ENCODE assay signal across 1 mouse cellular context in the genomic region with DNA sequence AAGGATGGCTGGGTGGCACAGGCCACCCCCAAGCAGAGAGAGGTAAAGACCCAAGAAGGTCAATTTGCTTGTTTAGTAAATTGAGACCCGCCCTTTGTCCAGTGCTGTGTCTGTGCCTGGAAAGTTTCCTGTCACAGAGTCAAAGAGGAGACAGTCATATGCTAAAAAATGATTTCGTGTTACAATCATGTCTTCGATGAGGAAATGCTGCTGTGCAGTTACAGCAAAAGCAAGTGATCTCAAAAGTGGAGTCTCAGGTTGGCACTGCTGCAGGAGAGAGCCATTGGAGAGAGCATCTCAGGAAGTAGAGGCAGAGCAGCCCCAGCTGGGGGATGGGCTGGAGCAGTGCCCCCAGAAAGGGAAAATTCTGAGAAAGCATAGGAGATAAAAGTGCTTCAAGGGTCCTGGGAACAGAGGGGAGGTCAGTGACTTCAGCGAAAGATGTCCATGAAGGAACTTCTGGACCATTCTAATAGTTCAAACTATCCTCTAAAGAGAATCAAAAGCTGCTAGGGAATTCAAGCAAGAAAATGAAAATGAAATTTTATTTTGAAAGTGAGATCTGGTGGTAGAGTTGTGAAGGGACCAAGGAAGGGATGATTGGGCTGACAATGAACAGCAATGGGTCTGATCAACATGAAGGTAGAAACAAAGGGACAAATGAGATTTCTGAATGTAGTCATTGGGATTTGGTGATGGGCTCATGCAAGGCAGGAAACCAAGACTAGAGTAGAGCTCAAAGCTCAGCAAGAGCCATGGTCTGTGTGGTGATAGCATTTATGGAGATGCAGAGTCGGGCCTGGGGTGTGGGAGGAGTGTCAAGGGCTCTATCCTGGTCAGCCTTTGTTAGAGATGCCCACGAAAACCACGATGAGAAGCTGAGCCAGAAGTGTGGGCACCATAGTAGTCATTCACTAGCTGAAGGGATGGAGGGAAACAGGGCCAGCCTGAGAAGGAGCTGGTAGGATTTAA.
TF ChIP-seq lines count a peak whose summit lies in the region.

No protein-coding gene starts in this region.

TF ChIP-seq in CH12.LX, 34 proteins besides CTCF, POLR2A, EP300 and RAD21:
- no peak for TF ChIP-seq NELFE (IDR thresholded peaks at IDR 0.05; ENCODE audit: low read depth, low read length)
- TF ChIP-seq SIN3A (IDR thresholded peaks at IDR 0.05; ENCODE audit: low read length), result peak; percentile 62; the same call in 1 of the 2 replicates
- TF ChIP-seq ELF1 (IDR thresholded peaks at IDR 0.05; ENCODE audit: low read depth, low read length), result 0 out of 2 replicates have a peak, but pooled peaks have one; percentile 13
- no peak for TF ChIP-seq KAT2A (IDR thresholded peaks at IDR 0.05; ENCODE audit: insufficient replicate concordance, low read length)
- peak; percentile 44; the same call in 1 of the 2 replicates for TF ChIP-seq TCF12 (IDR thresholded peaks at IDR 0.05; ENCODE audit: low read depth, low read length)
- no peak for TF ChIP-seq CHD1 (IDR thresholded peaks at IDR 0.05; ENCODE audit: low read depth, low read length)
- no peak for TF ChIP-seq MEF2A (IDR thresholded peaks at IDR 0.05; ENCODE audit: borderline replicate concordance, low read depth, low read length)
- no peak for TF ChIP-seq UBTF (IDR thresholded peaks at IDR 0.05; ENCODE audit: low read depth, low read length)
- peak; percentile 5; the same call in 1 of the 2 replicates for TF ChIP-seq BHLHE40 (IDR thresholded peaks at IDR 0.05; ENCODE audit: low read depth, low read length)
- TF ChIP-seq JUN (IDR thresholded peaks at IDR 0.05; ENCODE audit: insufficient read depth, low read depth, low read length), result no peak
- TF ChIP-seq GABPA (IDR thresholded peaks at IDR 0.05; ENCODE audit: insufficient replicate concordance, low read depth, low read length), result no peak
- peak; percentile 59 for TF ChIP-seq CHD2 (IDR thresholded peaks at IDR 0.05; ENCODE audit: low read length)
- TF ChIP-seq USF1 (IDR thresholded peaks at IDR 0.05; ENCODE audit: low read depth, low read length), result no peak
- no peak for TF ChIP-seq RCOR1 (conservative IDR thresholded peaks at IDR 0.05; ENCODE audit: low read depth, low read length)
- TF ChIP-seq POLR2AphosphoS2 (IDR thresholded peaks at IDR 0.05; ENCODE audit: low read depth, low read length), result peak; percentile 63; the same call in 1 of the 2 replicates
- TF ChIP-seq ETS1 (conservative IDR thresholded peaks at IDR 0.05; ENCODE audit: low read depth, low read length), result 0 out of 2 replicates have a peak, but pooled peaks have one; percentile 17
- 0 out of 2 replicates have a peak, but pooled peaks have one; percentile 56 for TF ChIP-seq TBP (conservative IDR thresholded peaks at IDR 0.05; ENCODE audit: low read depth, low read length)
- 0 out of 2 replicates have a peak, but pooled peaks have one; percentile 61 for TF ChIP-seq ZMIZ1 (IDR thresholded peaks at IDR 0.05; ENCODE audit: low read depth, low read length)
TF ChIP-seq in CH12.LX: peak in this region for 9.
